Mouse (Mus musculus) forebrain, embryonic 12.5 days (tissue): ENCODE results near the gene Adamts12. TPM values are rescaled to one million over a fixed set of nuclear protein-coding genes. Genes with fewer than 3 reads are reported as not detected.

ENCODE experiments used
- ATAC-seq: fragments of 200-750 bp; cut with Nextera tagmentation; 2 replicates; pipeline ENCODE4 v1.8.0; 2017; ENCODE audit warnings: moderate TSS enrichment; ENCODE audit not compliant: low FRiP score
- H3K27ac ChIP-seq: fragments of 300-500 bp; sonication (generic); 2 replicates; pipeline ENCODE4 v1.5.1; 2016; ENCODE audit warnings: mild to moderate bottlenecking
- H3K27me3 ChIP-seq: fragments of 300-500 bp; sonication (generic); 2 replicates; pipeline ENCODE4 v1.6.1; 2016; ENCODE audit warnings: mild to moderate bottlenecking
- H3K36me3 ChIP-seq: fragments of 300-500 bp; sonication (generic); replicated peaks from 2 replicates; pipeline ENCODE4 v1.6.1; 2016; ENCODE audit warnings: mild to moderate bottlenecking
- H3K4me1 ChIP-seq: fragments of 300-500 bp; sonication (generic); 2 replicates; pipeline ENCODE4 v1.6.1; 2016
- H3K4me2 ChIP-seq: fragments of 300-500 bp; sonication (generic); 2 replicates; pipeline ENCODE4 v1.6.1; 2016; ENCODE audit warnings: mild to moderate bottlenecking, moderate library complexity
- H3K4me3 ChIP-seq: fragments of 300-500 bp; sonication (generic); replicated peaks from 2 replicates; pipeline ENCODE4 v1.5.1; 2016; ENCODE audit warnings: mild to moderate bottlenecking
- H3K9ac ChIP-seq: fragments of 300-500 bp; sonication (generic); 2 replicates; pipeline ENCODE4 v1.6.1; 2016; ENCODE audit warnings: mild to moderate bottlenecking
- H3K9me3 ChIP-seq: fragments of 300-500 bp; sonication (generic); 2 replicates; pipeline ENCODE4 v1.6.1; 2016
- WGBS: fragments of 180-500 bp; shearing (Covaris S2); methylation state at CpG from one replicate; pipeline ENCODE4 v1.1.7; 2016; 5-methylcytosine and 5-hydroxymethylcytosine counted together
- polyA plus RNA-seq: library from polyadenylated mRNA; unstranded; fragments of >200 nt; fragmentation: Nextera tagmentation; extraction: Ambion mirVana; gene quantifications from 2 replicates; pipeline ENCODE4 v1.2.1, GENCODE M21; 2016

Adamts12 gene
- polyA plus RNA-seq, 1 experiment from 2014 or later: 3.2 TPM

DNA sequence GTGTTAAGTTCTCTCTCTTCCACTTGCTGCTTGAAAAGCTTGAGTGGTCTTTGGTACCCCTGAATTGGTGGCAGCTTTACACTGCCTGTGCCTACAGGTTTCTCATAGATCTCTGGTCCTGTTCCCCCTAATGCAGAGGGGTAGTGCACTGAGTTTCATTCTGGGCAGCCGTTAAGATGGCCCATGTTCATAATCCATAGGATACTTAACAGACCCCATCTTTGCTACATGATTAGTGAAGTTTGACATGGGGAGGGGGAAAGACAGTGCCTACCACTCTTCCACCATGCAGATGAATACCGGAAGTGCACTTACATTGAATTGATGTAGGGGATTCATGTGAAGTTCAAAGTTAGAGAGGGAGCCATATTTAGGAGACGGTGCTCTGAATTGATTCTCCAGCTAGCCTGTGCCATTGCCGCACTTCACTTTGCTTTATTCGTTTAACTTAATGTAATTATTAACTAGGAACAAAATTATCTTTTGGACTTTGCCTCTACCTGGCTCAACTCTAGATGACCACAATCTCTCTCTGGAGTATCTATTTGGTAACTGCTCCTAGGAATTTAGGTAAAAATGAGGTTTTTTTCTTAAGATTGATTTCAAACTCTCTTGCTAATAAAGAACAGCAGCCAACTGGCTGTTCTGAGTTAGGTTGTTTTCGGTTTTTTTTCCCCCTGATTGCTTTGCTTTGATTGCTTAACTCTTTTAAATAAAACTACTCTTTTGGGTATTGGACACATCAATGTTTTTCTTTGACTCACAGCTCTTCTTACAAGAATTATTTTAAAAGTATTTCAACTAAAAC is 214.9 kb downstream of the Adamts12 start:
- WGBS: 94% methylated on average over 6 of the region's 6 CpGs
- no peaks in the 10 kb centered on the region for H3K27me3 ChIP-seq
- no peaks in the 10 kb centered on the region for H3K36me3 ChIP-seq
- H3K4me2 ChIP-seq: no peak overlapping the region
- H3K9me3 ChIP-seq: no peaks in the 10 kb centered on the region
- no peak overlapping the region for H3K27ac ChIP-seq
- H3K4me3 ChIP-seq: no peak overlapping the region
- H3K9ac ChIP-seq: no peak overlapping the region
- ATAC-seq: no peak
- H3K4me1 ChIP-seq: no peaks in the 10 kb centered on the region

DNA sequence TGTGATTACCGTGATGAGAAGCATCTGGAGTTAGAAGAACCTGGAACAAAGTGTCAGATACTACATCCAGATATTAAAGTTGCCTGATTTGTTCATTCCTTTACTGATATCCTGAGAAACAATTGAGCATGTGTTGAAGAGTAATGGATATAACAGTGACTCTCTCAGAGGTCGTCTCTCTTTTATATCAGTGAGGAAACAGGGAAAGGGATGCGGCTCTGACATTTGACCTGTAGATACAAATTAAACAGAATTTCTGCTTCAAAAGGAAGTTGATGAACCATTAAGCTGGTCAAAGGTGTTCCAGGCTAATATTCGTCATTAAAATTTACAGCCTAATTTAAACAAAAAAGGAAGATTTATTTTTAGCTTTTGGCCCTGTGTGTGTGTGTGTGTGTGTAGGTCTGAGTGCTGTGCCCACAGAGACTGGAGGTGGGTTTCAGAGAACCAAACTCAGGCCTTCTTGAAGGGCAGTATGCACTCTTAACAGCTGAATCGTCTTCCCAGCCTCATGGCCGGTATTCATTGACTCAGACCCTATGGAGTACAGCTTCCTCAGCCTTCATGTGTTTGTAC is 216.2 kb downstream of the Adamts12 start:
- 85% methylated on average over 6 of the region's 6 CpGs for WGBS
- Histone ChIP-seq H3K4me3 (no peak overlapping the region), H3K4me2 (no peak overlapping the region)

DNA sequence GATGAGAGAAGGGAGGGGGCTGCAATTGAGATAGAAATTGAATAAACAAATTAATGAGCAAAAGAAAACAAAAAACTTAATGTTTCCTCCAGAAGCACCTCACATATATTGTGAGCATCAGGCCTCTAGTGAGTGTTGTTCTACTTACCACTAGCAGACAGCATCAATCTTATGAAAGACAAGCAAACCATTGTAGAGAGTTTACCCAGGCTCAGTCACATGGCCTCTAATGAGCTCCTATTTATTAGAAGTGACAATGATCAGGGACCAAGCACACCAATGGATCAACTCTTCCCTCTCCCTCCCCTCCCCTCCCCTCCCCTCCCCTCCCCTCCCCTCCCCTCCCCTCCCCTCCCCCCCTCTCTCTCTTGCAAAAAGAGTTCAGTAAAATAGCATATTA is 218.6 kb downstream of the Adamts12 start:
- no peak for ATAC-seq

More for the DNA sequence above, 216.2 kb downstream of the Adamts12 start:
- Histone ChIP-seq H3K27me3 (no peaks in the 10 kb centered on the region), H3K36me3 (no peaks in the 10 kb centered on the region), H3K4me1 (no peaks in the 10 kb centered on the region), H3K27ac (no peak overlapping the region), H3K9ac (no peak overlapping the region), H3K9me3 (no peaks in the 10 kb centered on the region)
- ATAC-seq: no peak

DNA sequence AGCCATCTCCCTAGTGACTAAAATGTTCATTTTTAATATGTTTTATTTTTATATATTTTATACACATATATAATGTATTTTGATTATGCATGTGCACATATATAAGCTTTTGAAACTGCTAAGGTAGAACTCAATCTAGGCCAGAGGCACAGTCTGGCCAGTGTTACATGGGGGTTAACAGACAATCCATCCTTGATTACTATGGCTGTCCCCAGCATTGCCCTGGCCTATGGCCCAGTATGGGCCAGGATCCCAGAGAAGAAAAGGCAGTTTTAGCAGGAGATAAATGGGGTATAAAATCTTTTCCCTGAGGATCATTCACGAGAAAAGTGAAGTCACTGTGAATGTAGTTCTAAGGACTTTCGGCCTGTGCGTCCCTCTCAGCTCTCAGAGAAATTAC is 223.2 kb downstream of the Adamts12 start:
- Histone ChIP-seq H3K4me1 (no peaks in the 10 kb centered on the region), H3K36me3 (no peaks in the 10 kb centered on the region), H3K9me3 (no peaks in the 10 kb centered on the region), H3K4me3 (no peak overlapping the region), H3K4me2 (no peak overlapping the region), H3K27me3 (no peaks in the 10 kb centered on the region), H3K9ac (no peak overlapping the region), H3K27ac (no peak overlapping the region)
- 95% methylated on average over 3 of the region's 3 CpGs for WGBS
- ATAC-seq: no peak

More for the DNA sequence above, 218.6 kb downstream of the Adamts12 start:
- Histone ChIP-seq H3K4me3 (no peak overlapping the region), H3K4me1 (no peaks in the 10 kb centered on the region), H3K27ac (no peak overlapping the region), H3K9ac (no peak overlapping the region), H3K4me2 (no peak overlapping the region), H3K9me3 (no peaks in the 10 kb centered on the region), H3K36me3 (no peaks in the 10 kb centered on the region), H3K27me3 (no peaks in the 10 kb centered on the region)

DNA sequence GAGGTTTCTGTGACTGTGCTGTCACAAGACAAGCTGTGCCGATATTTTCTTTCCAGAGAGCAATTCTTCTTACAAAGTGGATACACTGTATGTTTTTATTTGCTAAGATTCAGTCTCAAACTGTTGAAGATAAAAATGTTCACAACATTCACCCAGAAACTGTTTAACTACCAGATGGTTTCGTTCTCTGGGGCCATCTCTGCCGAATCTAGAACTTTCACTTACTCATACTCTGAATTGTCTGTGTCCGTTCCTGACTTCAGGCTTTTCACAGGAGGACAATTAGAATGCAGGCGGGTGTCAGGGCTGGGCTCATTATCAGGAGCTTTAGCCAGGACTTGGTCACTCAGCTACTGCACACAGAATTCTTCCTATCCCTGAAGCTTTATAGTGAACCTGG is 227.7 kb downstream of the Adamts12 start:
- Histone ChIP-seq H3K27me3 (no peaks in the 10 kb centered on the region), H3K9me3 (no peaks in the 10 kb centered on the region), H3K4me3 (no peak overlapping the region), H3K36me3 (no peaks in the 10 kb centered on the region), H3K4me2 (no peak overlapping the region), H3K27ac (no peak overlapping the region), H3K4me1 (no peaks in the 10 kb centered on the region), H3K9ac (no peak overlapping the region)
- 70% methylated on average over 5 of the region's 5 CpGs for WGBS
- ATAC-seq: no peak

DNA sequence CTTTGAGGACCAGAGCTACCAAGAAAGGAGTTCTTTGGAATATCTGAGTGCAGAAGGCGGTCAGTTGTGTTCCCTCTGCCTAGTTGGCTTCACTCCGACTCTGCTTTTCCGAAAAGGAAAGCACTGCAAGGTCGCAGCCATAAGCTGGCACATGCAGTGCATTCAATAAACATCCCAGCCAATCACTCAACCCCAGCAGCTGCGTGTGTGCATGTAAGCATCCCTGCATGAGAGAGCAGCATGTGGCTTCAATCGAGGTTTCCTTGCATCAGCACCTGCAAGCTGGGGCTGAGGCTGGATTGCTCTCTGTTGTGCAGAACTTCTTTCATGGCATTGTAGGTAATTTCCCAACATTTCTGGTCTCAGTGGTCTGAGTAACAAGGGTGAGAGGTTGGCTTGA is 230.4 kb downstream of the Adamts12 start:
- no peaks in the 10 kb centered on the region for H3K9me3 ChIP-seq
- no peaks in the 10 kb centered on the region for H3K4me1 ChIP-seq
- no peak overlapping the region for H3K9ac ChIP-seq
- ATAC-seq: no peak
- no peaks in the 10 kb centered on the region for H3K27me3 ChIP-seq
- no peak overlapping the region for H3K4me2 ChIP-seq
- 65% methylated on average over 6 of the region's 6 CpGs for WGBS
- no peak overlapping the region for H3K4me3 ChIP-seq
- H3K27ac ChIP-seq: no peak overlapping the region
- H3K36me3 ChIP-seq: no peaks in the 10 kb centered on the region

DNA sequence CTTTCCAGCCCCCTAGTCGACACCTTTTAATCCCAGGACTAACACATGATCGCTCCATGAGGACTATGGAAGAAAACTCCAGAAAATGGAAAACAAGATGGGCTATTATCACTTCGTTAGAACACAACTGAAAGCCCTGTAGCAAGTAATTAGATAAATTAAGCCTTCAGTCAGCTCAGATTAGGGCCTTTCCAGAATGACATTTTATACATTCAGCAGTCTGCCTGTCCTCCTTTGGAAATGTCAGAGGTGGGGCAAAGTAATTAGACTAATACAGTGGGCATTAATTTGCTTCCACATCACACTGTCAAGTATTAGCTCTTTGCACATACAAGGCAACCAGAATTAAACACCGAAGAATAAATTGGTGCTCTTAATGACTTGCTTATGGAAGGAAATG is 233.4 kb downstream of the Adamts12 start:
- ATAC-seq: peak; percentile 75
- WGBS: 36% methylated on average over 4 of the region's 4 CpGs
- H3K27ac ChIP-seq: no peak overlapping the region
- no peaks in the 10 kb centered on the region for H3K4me1 ChIP-seq
- H3K27me3 ChIP-seq: no peaks in the 10 kb centered on the region
- no peak overlapping the region for H3K9ac ChIP-seq
- no peak overlapping the region for H3K4me3 ChIP-seq
- H3K4me2 ChIP-seq: no peak overlapping the region
- H3K36me3 ChIP-seq: no peaks in the 10 kb centered on the region
- no peaks in the 10 kb centered on the region for H3K9me3 ChIP-seq

DNA sequence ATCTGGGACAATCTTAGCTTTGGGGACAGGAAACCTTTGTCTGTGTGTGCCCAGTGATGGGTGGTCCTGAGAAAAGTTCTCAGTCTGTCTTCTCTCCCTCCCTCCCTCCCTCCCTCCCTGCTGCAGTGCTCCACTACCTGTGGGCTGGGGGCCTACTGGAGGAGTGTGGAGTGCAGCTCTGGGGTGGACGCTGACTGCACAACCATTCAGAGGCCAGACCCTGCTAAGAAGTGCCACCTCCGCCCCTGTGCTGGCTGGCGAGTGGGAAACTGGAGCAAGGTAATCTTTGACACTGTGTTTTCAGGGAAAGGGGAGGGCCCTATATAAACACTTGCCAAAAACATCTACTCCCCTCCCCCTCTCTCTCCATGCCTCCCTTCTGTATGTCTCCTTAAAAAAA is 252.5 kb downstream of the Adamts12 start:
- no peak overlapping the region for H3K27ac ChIP-seq
- 69% methylated on average over 3 of the region's 3 CpGs for WGBS
- ATAC-seq: no peak
- no peaks in the 10 kb centered on the region for H3K36me3 ChIP-seq
- no peaks in the 10 kb centered on the region for H3K27me3 ChIP-seq
- H3K9ac ChIP-seq: no peak overlapping the region
- no peaks in the 10 kb centered on the region for H3K4me1 ChIP-seq
- no peak overlapping the region for H3K4me2 ChIP-seq
- no peak overlapping the region for H3K4me3 ChIP-seq
- no peaks in the 10 kb centered on the region for H3K9me3 ChIP-seq

DNA sequence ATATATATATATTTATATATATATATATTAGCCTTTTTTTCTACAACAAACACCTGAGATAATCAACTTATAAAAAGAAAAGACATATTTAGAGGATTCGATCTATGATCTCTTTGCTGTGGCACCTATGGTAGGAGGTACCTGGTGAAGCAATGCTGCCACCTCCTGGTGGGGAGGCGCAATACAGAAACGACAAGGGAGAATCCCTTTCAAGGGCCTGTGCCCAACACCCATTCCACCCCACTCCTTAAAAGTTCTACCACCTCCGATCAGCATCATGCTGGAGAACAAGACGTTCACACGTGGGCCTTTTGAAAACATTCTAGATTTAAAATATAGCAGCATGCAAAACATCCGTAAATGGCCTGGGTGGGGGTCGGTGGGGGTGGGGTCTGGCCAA is 255.9 kb downstream of the Adamts12 start:
- Histone ChIP-seq H3K4me3 (no peak overlapping the region), H3K27ac (no peak overlapping the region), H3K9me3 (no peaks in the 10 kb centered on the region), H3K4me2 (no peak overlapping the region), H3K36me3 (no peaks in the 10 kb centered on the region), H3K9ac (no peak overlapping the region), H3K4me1 (no peaks in the 10 kb centered on the region), H3K27me3 (no peaks in the 10 kb centered on the region)
- peak; percentile 80; the same call in 1 of the 2 replicates for ATAC-seq
- 28% methylated on average over 8 of the region's 8 CpGs for WGBS

DNA sequence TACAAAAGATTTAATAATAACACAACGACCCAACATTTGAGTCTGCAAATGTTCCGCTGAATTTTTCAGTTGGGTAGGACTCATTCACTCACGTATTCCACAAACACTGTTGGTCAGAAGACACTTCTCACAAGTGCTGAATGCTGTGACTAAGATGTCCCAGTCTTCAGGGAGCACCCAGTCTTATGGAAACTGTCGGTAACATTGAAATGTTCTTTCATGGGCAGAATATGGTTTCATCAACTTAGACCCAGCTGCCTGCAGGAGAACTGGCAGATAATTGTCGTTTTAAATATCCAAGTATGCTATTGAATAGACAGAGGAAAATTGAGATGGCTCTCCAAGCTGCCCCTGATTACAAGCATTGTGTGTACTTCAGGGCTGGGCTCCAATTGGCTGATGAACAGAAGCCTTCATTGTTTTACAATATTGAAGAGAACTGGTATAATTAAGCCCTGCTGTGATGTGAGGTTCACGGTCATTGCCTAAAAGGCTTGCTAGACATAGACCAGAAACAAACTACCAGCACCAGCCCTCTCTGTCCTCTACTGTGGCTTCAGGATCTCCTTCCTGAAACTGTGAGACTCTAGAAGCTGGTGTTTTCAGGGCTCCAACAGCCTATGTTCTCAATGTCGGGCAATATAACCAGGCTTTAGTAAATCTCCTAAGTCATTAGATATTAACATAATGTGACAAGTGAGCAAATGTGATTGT is 275.0 kb downstream of the Adamts12 start:
- no peak overlapping the region for H3K4me2 ChIP-seq
- H3K4me3 ChIP-seq: no peak overlapping the region
- H3K4me1 ChIP-seq: no peaks in the 10 kb centered on the region
- H3K36me3 ChIP-seq: no peaks in the 10 kb centered on the region
- H3K9ac ChIP-seq: no peak overlapping the region
- H3K9me3 ChIP-seq: no peaks in the 10 kb centered on the region
- H3K27ac ChIP-seq: no peak overlapping the region
- ATAC-seq: peak; percentile 30; the same call in 1 of the 2 replicates
- 69% methylated on average over 7 of the region's 7 CpGs for WGBS
- no peaks in the 10 kb centered on the region for H3K27me3 ChIP-seq

DNA sequence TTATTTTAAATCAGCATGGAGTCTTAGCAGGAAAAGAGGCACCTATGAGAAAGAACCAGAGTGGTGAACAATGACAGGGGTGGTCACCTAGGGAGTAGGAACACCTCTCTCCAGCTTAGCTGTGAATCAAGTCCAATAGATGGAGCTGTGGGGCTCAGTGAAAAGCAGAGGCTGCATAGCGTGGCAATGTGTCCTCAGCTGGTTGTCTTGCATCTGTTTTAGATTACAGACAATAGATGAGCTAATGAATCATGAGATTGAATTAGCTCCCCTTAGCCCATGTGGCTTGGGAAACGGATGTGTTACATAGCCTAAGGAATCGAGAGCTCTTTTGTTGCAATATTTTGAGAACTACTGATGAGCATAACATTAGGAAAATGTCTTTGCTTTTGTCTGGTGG is 291.3 kb downstream of the Adamts12 start:
- no peaks in the 10 kb centered on the region for H3K9me3 ChIP-seq
- no peaks in the 10 kb centered on the region for H3K36me3 ChIP-seq
- H3K4me3 ChIP-seq: no peak overlapping the region
- H3K27ac ChIP-seq: no peak overlapping the region
- ATAC-seq: no peak
- no peak overlapping the region for H3K9ac ChIP-seq
- WGBS: 75% methylated on average over 3 of the region's 3 CpGs
- H3K4me2 ChIP-seq: no peak overlapping the region
- H3K4me1 ChIP-seq: no peaks in the 10 kb centered on the region
- no peaks in the 10 kb centered on the region for H3K27me3 ChIP-seq

DNA sequence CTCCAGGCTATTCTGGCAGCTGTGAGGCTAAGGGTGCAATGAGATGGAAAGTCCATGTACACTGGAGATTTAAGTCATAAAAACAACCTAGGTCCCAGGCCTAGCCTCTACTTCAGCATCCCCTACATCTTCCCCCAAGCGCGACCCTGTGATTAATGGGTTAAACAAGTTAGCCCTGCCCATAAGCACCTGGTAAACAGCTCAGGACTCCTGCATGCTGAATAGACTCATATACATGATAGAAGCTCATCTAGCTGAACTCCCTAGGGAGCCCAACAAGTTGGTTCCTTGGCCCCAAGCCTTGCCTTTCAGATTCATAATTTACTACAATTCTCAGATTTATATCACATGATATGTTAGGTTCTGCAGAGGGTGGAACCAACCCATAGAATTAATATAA is 292.9 kb downstream of the Adamts12 start:
- H3K4me2 ChIP-seq: no peak overlapping the region
- no peak overlapping the region for H3K9ac ChIP-seq
- H3K36me3 ChIP-seq: no peaks in the 10 kb centered on the region
- no peaks in the 10 kb centered on the region for H3K27me3 ChIP-seq
- H3K9me3 ChIP-seq: no peaks in the 10 kb centered on the region
- H3K27ac ChIP-seq: no peak overlapping the region
- no peaks in the 10 kb centered on the region for H3K4me1 ChIP-seq
- ATAC-seq: no peak
- H3K4me3 ChIP-seq: no peak overlapping the region
- WGBS: 93% methylated on average over 2 of the region's 2 CpGs
